Mouse (Mus musculus): ENCODE measurements around the gene Bmp8b.

DNA sequence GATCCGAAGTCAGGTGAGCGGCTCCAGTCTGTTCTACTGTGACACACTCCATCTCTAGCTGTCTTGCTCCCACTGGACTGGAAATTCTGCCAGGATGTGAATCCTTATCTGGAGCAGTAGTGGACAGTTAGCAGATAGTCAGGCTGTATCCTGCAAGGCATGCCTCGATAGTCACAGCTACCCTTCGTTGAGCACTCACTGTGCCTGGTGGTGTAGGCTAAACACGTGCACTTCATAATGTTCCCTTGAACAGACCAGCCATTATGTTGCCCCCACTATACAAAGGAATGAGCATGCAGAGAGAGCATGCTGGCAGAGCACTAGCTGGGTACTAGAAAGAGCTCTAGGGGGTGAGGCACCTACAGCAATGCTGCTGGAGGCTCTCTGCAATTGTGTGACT, 43.2 kb upstream of the Bmp8b start:
- no peak for TF ChIP-seq CTCF (IDR thresholded peaks at IDR 0.05; ENCODE audit: low read depth, low read length)
- TF ChIP-seq POLR2A (IDR thresholded peaks at IDR 0.05; ENCODE audit: extremely low read depth, insufficient read depth, low read length), result no peak
